Mouse (Mus musculus): ENCODE results near the gene Ttc27. TPM values are rescaled to one million over a fixed set of nuclear protein-coding genes. Genes with fewer than 3 reads are reported as not detected.

Gene Ttc27
- polyA plus RNA-seq, 2 experiments from 2014 or later = 22.7 to 31.1 TPM

DNA sequence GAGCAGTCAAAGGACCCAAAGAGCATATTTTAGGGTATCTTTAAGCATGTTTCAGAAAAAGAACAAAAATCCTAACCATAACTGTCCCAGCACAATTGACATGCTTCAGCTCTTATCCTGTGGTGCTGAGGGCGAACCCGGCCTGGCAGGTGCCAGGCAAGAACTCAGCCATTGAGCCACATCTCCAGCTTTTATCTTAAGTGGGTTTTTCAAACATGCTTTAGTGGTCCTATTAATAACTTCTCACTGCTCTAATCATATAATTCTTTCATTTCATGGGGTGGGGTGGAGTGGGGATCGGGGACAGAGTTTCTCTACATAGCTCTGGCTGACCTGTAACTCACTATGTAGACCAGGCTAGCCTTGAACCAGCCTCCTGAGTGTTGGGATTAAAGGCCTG is 125.1 kb downstream of the Ttc27 start:
- no peak for ATAC-seq

DNA sequence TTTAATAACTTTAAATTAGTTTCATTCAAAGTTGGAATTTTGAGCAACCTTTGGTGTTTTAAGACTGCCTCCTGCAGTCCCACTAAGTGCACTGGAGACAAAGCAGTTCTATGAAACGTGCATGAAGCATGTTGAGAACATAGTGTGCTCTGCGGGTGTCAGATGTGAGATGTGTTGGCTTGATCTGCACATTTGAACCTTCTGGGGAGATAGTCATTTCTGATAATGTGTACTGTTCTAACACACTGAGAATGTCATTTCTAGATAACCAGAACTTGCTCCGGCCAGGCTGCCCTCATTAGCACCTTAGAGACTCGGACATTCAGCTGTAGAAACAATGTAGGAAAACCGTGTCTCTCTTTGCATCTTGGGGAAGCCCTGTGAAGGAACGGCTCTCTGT is 126.0 kb downstream of the Ttc27 start:
- no peak for ATAC-seq

DNA sequence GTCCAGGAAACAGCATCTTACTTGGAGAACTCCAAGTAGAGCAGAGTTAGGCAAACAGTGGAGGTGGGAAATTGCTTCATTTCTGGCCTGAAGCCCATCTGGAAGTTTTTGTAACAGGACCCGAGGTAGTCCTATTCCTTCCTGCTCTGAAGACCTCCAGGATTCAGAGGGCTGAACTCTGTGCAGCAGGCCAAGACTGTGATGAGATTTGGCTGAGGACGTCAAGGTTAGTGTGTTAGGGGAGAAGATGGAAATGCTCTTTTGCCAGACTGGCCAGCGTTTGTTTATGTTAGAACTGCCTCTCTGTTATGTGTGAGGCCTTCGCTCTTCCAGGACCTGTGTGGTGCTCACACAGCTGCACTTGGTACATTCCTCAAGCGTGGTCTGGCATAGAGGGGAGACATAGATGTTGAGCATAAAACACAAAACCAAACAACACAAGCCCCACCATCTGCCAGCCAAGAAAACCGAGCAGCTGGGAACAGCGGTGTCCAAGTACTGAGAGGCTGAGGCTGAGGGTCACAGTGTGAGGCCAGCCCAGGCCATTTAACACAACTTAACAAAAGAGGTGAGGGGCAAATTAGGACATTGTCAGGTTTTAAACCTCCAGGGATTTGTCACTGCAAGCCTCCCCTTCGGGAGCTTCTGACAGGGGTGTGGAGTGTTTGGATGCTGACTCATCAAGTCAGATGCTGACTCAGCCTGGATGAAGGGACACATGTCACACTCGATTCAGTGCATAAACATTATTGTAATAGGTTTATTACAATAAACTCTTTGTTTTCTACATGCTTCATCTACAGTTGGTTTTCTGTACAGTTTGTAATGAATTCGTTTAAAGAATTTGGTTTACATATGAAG is 128.7 kb downstream of the Ttc27 start:
- no peak for ATAC-seq

DNA sequence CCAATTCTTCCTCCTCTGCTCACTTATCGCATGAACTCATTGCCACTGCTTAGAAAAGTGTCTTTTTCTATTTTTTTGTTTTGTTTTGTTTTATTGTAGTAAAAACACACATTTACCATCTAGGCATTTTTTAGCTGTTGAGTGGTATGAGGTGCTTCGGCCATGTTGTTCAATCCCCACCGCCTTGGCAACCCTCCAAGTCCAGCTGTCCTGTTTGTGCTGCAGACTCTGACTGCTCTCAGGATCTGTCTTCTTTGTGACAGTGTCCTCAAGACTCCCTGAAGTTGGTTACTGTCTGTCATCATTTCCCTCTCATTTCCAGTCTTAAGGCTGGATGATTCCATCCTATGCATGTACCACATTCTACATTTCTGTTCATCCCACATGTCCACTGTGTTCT is 132.7 kb downstream of the Ttc27 start:
- ATAC-seq = no peak

DNA sequence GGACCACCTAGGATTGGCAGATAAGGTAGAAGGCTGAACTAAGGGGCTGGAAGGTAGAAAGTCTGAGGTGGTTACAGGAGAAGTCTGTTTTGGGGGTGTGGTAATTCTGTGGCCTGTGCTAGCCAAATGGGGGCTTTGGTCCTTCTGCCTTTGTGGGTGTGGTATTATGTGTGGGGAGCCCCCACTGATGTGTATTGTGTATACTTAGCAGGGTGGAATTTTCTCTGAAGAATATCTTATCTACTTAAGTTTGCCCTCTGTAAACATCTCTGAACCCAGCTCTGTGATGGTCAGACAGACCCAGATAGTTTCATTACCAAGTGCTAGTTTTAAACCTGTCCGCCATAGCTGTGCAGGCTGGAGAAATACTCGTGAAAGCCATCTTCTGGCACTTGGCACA is 141.8 kb downstream of the Ttc27 start:
- ATAC-seq = no peak

DNA sequence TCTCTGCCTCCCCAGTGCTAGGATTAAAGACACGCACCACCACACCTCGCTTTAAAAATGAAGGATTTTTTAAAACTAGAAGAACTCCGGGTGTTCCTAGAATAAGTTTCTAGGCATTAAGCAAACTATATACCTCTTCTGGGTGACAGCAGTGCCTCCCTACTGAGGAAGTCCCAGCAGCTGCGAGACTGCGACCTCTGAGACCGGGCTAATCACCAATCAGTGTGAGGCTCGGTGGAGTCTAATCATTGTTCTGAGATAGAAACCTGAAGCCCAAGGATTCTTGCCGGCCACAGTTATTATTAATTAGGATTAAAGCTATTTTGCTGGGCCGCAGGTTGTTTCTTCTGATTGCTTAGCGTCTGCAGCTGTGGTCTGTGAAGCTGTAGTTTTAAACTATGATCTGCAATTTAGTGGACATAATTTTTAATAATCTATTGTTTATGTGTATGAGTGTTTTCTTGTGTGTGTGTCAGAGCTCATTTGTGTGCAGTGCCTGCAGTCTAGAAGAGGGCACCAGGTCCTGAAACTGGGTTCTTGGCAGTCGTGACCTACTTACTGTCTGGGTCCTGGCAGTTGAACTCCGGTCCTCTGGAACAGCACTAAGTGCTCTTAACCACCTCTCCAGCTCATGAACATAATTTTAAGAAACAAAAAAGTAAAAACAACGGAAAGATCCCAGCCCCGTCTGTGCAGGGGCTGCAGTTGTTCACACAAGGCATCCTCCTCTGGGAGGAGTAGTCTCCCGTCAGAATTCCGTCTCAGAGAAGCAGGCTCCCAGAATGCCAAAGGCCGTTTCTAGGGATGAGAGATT is 142.9 kb downstream of the Ttc27 start:
- no peak for ATAC-seq

DNA sequence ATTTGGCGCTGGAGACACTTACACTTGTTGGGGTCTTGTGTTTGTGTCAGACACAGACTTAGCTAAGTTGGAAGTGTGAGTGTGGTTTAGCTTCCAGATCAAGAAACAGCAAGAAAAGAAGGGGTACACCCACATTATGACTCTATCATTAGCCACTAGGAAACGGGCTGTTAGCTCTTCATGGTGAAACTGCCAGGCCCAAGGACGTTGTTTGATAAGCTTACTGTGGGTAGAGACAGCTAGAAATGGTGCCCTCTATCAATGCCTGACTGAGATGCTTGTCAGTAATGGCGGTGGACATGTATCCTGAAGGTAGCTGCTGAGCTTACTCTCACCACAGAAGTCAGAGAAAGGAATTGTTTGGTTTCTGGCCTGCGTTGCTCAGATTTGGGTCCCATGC is 146.3 kb downstream of the Ttc27 start:
- ATAC-seq = no peak

DNA sequence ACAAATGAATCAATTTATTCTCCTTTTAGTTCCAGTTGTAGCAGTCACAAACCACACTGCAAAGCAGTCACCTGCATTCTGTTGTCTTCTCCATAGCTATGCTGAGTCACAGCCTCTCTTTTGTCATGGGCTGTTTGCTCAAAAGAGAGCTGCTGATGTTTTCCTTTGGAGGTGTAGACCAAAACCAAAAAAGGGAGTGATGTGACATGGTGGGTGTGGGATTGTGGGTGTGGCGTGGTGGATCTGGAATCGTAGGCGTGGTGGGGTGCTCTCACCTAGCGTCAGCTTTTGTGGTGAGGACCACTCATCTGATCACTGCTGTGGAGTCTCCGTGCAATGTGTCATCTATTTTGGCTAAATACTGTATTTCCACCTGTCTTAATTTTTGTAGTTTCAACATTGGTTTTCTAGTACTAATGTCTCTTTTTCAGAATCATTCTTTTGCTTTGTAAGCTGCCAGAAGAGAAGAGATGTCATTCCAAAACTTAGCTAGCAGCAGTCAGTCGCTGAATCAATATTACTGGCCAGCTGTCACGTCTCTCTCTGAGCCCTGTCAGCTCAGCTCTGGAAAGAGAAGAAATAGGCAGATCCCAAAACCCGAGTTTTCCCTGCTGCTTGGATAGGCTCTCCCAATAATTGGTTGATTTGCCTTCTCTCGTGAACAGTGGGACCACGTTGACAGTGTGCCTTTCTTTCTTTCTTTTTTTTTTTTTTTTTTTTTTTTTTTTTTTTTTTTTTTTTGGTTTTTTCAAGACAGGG is 147.4 kb downstream of the Ttc27 start:
- ATAC-seq = no peak

DNA sequence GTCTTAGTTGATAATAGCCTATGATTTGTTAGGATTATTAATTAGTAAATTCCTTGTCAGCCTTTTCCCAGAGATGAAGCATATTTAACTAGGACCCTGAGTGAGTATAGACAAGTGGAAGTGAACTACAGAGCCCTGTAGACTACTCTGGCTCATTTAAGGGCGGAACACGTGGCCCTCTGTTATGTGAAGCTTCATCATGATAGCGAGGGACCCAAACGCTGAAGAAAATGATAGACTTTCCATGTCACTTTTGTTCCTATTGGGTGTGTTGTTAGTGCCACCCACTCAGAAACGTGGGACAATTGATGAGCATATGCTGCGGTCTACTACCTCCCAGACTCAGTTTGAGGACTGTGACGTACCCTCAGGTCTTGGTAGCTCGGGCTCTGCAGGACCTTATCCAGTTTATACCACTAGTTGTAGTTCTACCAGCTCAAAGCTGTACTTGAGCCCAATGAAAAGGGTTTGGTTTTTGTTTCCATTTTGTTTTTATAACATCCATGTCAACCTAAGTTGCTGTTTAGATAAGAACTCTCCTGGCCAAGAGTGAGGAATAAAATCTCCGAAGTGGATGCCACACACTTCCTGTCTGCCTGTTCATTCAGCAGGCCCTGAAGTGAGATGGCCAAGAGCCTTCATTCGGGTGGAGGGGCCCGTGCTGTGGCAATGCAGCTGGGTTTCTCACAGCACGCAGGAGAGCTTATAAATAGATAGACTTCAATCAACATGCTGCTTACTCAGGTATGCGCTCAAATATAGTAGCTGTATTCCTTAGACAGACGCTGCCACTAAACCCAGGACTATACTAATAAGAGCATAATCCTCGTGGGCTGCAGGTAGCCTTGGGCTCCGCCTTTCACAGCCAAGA is 148.4 kb downstream of the Ttc27 start:
- no peak for ATAC-seq

DNA sequence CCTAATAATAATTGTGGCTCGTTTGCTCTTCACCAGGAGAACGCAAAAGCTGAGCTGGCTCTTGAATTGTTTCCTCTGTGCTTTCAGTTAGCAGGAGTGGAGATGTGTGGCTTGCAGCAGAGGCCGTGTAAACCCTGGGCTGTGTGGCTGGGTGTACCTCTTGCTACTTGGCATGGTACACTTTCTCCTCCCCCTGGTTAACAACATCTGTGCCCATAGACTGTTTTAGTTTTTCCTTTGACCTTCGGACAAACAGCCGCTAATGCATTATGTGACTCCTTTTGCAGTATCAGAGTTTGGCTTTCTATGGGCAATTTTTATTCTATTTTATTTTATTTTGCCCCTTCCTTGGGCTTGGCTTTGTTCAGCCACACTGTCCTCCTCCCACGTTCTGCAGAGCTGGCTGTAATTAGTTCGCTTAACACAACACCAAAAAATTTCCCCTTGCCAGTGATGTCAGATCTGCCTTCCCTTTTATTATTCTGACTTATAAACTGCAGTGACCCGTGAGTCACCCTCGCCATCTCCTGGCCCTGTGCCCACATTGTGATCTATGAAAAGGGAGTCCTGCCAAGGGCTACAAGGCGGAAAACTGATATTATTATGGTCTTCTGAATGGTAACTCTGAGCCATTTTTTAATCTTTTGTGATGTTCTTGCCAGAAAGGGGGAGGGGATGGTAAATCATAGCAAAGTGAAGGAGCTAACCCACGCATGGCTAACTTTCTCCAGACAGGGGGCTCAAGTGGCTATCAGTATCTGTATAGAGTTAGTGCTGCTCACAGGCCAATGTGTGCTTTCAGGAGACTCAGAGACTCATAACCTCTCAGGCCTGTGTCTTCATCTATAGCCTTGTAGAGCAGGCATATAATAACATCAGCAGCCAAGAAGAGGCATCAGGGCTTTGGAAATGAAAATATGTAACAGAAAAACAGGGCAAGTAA is 149.3 kb downstream of the Ttc27 start:
- ATAC-seq = no peak

DNA sequence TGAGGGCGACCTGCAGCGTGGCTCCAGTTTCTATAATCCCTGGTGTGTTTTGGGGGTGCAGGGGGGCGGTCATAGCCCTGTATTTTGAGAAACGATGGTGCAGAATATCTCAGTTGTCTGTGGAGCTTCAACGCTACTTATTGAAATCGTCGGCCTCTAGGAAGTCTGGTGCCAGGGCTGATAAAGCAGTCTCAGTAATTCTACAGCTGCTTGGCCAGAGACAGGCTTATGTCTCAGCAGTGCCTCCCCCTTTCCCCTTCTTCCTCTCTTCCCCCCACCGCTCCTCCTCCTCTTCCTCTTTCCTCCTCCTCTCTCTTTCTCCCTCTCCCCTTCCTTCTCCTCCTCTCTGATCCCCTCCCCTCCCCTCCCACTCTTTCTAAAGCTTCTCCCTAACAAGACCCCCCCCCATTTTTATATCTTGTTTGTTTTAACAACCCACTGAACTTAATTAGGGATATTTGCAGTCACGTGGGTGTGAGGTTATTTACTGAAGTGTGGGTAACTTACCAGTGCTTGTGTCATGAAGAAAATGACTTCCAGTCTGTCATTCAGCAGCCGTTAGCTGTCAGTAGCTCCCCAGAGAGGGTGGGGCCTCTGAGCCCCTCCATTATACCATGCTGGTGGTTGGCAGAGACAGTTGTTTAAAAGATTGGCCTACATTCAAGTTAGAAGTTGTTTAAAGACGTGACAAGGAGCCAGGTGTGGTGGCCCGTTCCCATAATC is 150.8 kb downstream of the Ttc27 start:
- no peak for ATAC-seq

DNA sequence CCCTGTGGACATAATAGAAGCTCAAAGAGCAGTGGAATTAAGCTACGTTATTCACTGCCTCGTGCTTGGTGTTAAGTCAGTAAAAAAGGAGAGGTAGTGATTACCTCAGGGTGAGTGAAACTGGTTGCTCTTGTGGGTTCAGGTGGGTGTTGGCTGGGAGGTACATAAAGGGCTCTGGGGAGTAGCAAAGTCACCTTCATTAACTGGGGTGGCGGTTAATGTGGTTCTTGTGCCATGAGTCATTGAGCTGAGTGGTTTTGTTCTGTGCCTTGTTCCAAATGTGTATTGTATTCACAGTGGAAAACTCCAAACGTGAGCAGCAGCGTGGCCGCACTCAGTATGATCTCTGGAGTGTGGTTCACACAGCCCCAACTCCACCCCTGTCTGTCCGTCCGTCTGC is 152.0 kb downstream of the Ttc27 start:
- peak; percentile 43 for ATAC-seq

DNA sequence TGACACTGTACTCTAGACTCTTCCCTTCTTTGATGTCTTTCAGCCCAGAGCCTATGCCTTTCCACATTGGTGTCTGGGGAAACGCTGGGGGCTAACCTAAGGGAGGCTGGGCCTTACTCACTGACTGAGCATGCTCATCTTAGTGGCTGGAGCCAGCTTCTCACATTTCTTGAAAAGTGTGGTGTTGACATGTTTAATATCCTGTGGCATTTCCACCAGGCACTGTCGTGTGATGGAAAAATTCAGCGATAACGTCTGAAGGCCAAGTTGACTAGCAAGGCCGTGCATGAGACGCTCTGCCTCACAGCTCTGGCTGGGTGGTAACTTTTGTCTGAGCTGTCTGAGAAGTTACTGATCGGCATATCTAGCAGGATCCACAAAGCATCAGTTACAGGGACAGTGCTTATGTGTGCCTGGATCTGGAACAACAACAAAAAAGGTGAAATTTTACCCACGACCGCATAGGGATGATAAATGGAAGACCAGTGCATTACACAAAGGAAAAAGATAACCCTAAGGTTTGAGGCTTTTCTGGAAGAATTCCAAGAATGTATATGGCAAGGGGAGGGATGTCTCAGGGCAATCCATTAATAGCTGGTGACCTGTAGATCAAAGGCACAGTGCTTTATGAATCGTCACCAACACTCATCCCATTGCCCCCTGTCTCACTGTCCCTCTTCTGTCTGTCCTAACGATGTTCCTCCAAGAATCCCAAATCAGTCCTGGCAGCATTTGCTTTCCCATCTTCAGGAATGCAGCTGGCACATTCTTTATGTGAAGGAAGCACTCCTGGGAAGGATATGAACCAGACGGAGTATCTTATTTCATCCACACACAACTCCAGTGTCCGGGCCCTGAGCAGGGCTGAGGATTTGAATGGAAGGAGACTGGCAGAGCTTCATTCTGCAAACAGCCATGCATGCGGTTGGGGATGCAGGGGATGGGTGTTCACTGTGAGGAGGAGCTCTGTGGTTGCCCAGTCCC is 152.9 kb downstream of the Ttc27 start:
- ATAC-seq = no peak

DNA sequence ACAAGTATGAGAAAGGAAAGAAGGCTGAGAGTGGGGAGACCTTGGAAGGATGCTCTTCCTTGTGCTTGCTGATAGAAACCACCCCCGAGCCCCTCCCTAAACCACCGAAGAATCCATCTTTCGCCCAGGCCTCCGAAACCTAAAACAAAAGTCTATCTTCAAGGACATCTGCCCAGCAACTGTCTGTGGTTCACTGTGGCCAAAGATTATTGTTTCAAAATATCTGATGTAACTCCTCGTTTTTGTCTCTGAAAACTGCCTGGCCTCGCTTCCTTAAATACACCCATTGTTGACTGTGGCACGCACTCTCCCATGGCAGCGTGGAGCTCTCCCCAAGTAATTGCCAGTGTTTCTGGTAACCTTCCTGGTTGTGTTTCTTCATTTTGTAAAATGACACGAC is 155.0 kb downstream of the Ttc27 start:
- no peak for ATAC-seq

DNA sequence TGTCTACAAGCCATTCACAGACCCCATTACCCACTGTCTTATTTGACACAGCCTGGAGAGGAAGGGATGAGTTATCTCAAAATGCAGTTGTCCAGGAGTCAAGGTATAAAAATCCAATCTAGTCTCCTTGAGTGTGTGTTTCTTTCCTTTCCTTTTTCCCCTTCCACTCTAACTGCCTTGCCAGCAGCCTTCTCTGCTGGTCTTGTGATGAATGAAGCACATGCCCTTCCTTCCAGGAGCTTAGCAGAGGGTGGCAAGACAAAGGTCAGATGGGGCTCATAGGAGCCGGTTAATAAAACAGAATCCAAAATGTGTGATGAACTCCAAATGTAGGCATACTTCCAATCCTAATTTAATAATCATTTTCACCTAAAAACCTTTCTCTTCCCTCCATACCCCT is 156.2 kb downstream of the Ttc27 start:
- no peak for ATAC-seq

DNA sequence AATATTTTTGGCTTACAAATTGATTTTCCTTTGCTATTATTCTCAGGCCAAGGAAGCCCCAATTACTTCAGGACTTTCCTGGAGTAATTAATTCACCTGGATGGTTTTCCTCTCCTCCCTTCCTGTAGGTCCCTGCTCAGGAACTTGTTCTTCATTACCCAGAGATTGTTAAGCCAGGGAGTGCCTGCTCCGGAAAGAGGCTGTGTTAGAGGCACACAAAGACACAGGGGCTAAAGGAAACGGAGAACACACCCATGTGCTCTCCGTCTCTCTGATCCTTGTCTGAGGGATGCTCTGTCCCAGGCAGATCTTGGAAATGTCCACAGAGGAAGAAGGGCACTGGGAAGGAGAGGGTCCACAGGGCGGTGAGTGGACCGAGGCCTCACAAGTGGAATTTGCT is 158.2 kb downstream of the Ttc27 start:
- ATAC-seq = no peak

DNA sequence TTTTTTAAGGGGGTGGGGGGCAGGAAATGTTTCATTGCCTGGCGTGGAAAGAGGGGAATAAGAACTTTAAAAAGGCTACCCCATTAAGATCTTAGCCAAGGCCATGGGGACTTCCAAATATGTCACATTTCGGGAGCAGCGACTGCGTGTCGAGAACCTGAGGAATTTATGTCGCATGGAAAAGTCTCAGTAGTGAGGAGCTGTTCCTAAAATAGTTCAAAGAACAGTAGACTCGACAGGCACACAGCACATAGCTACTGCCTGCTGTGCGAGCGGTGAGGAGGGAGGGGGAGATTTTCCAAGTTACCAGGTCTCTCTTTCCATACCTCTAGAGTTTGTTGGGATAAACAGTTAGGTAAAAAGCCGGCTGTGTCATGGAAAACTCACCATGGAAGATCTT is 159.4 kb downstream of the Ttc27 start:
- ATAC-seq = no peak

DNA sequence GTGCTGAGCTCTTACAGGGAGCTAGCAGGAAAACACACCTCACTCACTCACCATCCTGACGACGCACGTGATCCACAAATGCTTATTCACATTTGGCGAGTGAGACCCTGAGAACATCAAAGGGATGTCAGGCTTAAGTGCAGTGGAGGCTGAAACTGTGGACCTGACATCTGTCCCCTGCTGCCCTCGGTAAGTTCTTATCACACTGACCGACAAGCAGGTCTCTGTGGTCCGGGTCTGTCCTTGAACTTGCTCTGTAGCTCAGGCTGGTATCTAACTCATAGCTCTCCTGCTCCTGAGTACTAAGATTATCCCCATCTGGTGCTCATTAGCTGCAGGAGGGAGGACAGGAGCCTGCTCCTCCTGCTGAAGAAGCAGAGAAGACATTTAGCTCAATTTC is 162.2 kb downstream of the Ttc27 start:
- ATAC-seq = no peak

DNA sequence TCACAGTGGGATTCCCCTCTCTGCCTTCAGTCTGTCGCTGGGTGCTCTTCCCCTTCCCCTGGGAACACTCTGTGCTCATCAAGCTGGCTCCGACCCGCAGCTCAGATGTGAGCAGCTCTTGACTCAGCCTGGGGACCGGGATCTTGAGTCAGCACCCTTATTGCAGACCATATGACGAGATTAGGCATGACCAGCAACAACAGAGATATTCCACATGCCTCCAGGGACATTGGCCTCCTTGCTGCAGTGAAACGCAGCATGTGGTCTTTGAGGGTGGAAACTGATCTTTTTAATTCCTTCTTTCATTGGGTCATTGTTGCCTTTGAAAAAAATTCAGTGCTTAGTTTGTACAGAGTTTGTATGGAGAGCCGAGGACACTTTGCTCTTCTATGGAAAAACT is 169.5 kb downstream of the Ttc27 start:
- no peak for ATAC-seq
